Mouse (Mus musculus) CH12.LX (cell line): ENCODE measurements around the gene Irx2.

Source experiments
- CTCF ChIP-seq, 2 experiments: IDR thresholded peaks in 1 of 2; conservative IDR thresholded peaks in 1 of 2; 2 replicates each; pipeline ENCODE4 v1.5.1; 2011 to 2012; ENCODE audit warnings: low read depth in 2 of 2, low read length in 2 of 2, improper control_type of control experiment in 1 of 2, inconsistent platforms in 1 of 2, mild to moderate bottlenecking in 1 of 2, moderate library complexity in 1 of 2
- E2F4 ChIP-seq: IDR thresholded peaks from 2 replicates; pipeline ENCODE4 v1.6.1; 2011; ENCODE audit warnings: low read depth, low read length, improper control_type of control experiment; ENCODE audit not compliant: insufficient replicate concordance
- IRF4 ChIP-seq: IDR thresholded peaks from 2 replicates; pipeline ENCODE4 v1.6.1; 2014; ENCODE audit warnings: low read depth, mild to moderate bottlenecking, inconsistent platforms, low read length, improper control_type of control experiment
- MAX ChIP-seq: IDR thresholded peaks from 2 replicates; pipeline ENCODE4 v1.6.1; 2011; ENCODE audit warnings: low read length, improper control_type of control experiment
- MXI1 ChIP-seq: IDR thresholded peaks from 2 replicates; pipeline ENCODE4 v1.6.1; 2011; ENCODE audit warnings: mild to moderate bottlenecking, low read depth, low read length, improper control_type of control experiment
- POLR2A ChIP-seq: IDR thresholded peaks from 2 replicates; pipeline ENCODE4 v1.6.1; 2011; ENCODE audit warnings: low read depth, mild to moderate bottlenecking, improper control_type of control experiment, low read length
- POLR2AphosphoS2 ChIP-seq: IDR thresholded peaks from 2 replicates; pipeline ENCODE4 v1.6.1; 2011; ENCODE audit warnings: low read depth, low read length, improper control_type of control experiment

DNA sequence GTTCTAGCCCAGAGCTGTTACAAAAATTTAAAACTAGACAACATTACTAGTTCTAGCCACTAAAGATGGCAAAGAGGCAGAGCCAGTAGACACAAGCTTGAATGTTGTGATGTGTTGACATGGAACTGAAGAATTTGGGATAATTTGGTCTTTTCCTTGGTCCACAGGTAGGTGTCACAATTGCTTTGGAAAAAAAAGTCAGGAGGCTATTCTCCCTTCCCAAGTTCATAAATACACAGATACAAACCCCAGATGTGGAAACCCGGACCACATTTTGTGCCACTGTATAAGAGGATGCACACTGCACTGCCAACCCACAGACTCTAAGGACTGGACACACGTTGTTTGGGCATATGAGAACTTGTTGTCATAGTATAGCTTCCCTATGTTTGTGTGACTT lies 4.5 kb downstream of the Irx2 start:
- TF ChIP-seq MAX (no peak), E2F4 (no peak), CTCF (conservative IDR thresholded peaks at IDR 0.05 in 1 of 2, IDR thresholded peaks at IDR 0.05 in 1 of 2; ENCODE audit: low read depth in 2 of 2, low read length in 2 of 2) (no peak), IRF4 (no peak), POLR2AphosphoS2 (no peak), POLR2A (no peak), MXI1 (no peak)
